Mouse (Mus musculus) liver, postnatal 0 days (tissue): Measurements from ENCODE around the gene Cers5.

Experiments used
- CTCF ChIP-seq: sonication (generic); IDR thresholded peaks from 2 replicates; pipeline ENCODE4 v1.5.1; 2016; ENCODE audit warnings: antibody characterized with exemption, low read depth
- EP300 ChIP-seq: IDR thresholded peaks from 2 replicates; pipeline ENCODE4 v1.6.1; 2016; ENCODE audit warnings: antibody characterized with exemption, low read depth, mild to moderate bottlenecking

DNA sequence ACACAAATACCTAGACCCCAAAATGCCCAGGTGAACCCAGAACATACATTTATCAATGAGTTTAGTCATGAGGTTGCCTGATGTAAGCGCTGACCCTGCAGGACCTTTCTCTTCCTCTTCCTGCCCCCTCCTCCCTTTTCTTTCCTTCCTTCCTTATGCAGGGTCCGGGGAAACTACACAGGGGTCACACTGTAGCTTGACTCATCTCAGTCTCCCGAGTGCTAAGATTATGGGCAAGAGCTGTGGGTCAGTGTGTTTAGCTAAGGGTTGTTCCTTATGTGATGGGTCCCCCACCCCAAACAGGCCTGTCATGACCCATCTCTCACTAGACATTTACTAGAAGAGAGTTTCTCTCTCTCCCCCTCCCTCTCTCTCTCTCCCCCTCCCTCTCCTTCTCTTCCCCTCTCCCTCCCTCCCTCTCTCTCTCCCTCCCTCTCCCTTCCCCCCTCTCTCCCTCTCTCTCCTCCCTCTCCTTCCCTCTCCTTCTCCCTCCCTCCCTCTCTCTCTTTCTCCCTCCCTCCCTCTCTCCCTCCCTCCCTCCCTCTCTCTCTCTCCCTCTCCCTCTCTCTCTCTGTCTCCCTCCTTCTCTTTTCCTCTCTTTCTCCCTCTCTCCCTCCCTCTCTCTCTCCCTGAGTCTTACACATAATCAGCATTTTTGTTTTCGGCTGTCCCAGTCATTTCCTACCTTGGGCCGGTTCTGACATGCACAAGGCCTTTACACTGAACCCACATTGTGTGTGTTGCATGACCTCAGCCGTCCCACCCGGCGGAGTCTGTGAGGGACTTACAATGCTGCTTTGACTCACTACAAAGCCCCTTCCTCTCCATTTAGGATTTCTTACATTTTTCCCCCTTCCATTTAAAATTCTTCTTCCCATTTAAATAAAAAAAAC lies 44.9 kb upstream of the Cers5 start:
- TF ChIP-seq CTCF (no peak), EP300 (no peak)
